Mouse (Mus musculus) liver, adult 2 months (tissue): Measurements from ENCODE around the gene Cnksr2.

ENCODE experiments used
- CTCF ChIP-seq: fragments of 200-500 bp; IDR thresholded peaks from 2 replicates; pipeline ENCODE4 v1.5.1; 2011; ENCODE audit warnings: low read depth, low read length, control low read depth
- POLR2A ChIP-seq: fragments of 200-500 bp; IDR thresholded peaks from 2 replicates; pipeline ENCODE4 v1.6.1; 2011; ENCODE audit warnings: low read length, control low read depth; ENCODE audit not compliant: insufficient read depth; ENCODE audit errors: extremely low read depth

- TF ChIP-seq POLR2A (no peak), CTCF (no peak)
Observed at GRCm38 (mm10) chrX:157920093-157920492, 123.0 kb downstream of the Cnksr2 start.
